Mouse (Mus musculus) hindlimb bud, embryonic 11.5 days (tissue): Measurements from ENCODE around the gene Tgfbi.

Source experiments
- DNase-seq: peaks from one replicate; pipeline ENCODE4 v3.0.0-alpha.2; 2012; ENCODE audit warnings: low read depth, low spot score; ENCODE audit errors: extremely low spot score

Gene Tgfbi

GRCm38 (mm10) chr13:56634139-56634615, 24.9 kb downstream of the Tgfbi start:
- DNase-seq = peak; percentile 26

DNA sequence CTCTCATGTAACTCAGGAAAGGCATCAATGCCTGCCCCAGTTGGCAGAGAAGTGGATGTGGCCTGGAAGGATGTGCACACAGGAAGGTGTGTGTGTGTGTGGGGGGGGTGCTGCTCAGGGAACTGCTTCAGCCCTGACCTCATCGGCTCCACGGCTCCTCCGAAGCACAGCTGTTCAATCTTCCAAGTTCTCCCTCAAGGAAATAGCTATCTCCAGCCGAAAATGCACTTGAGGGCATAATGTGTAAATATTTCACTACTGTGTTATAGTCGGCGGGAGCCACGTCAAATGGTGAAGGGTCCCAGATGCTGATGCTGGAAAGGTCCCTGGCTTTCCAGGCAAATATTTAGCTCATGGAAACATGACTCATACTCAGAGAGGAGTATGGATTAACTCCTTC, 25.6 kb downstream of the Tgfbi start:
- no peak for DNase-seq

DNA sequence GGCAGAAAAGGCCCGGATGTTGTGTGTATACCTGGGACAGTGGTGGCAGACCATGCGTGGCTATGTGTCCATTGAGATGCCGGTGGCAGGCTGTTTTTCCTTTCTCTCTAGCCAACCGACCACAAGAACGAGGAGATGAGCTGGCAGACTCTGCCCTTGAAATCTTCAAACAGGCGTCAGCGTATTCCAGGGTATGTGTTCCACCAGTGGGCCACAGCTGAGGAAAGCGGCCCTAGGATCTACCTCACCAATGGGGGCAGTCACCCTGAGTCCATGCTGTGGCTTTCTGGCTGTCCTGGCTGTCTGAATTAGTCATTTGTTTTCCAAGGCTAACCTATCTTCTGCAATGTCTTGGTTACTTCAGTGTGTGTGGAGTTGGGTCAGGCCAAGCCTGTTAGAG, 27.7 kb downstream of the Tgfbi start:
- no peak for DNase-seq

DNA sequence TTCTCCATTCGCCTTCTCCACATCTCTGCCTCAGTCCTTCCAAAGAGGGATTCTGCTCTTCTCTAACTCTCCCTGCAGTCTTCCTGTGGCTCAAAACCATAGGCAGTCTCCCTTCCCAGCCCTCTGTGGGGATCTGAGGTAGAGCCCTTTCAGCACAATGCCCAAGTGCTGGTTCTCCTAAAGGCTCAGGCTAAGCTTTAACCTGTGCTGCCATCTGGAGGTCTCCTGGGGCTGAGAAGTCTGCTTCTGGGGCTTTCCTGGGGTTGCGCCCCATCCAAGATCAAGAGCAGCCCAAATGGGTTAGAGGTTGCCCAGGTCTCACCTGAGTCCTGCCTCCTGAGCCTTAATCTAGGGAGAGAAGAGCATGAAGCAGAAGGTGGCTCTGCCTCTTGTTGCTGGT, 32.4 kb downstream of the Tgfbi start:
- no peak for DNase-seq

GRCm38 (mm10) chr13:56644031-56644430, 34.7 kb downstream of the Tgfbi start:
- DNase-seq = no peak

DNA sequence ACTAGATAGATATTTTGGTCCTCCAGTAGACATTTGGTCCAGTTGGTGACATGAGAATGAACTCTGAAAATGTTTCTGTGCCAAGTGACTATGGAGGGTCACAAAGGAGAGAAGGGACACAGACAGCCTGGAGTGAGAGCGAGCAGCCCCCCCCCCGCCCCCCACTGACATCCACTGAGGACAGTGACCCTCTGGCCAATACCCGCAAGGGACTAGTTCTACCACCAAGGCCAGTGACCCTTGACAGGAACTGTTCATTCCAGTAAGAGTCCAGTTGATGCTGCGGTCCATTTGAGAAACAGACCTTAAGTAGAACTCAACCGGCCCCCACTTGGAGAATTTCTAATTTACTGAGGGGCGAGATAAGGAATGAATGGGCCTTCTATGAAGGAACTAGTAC, 36.4 kb downstream of the Tgfbi start:
- no peak for DNase-seq

DNA sequence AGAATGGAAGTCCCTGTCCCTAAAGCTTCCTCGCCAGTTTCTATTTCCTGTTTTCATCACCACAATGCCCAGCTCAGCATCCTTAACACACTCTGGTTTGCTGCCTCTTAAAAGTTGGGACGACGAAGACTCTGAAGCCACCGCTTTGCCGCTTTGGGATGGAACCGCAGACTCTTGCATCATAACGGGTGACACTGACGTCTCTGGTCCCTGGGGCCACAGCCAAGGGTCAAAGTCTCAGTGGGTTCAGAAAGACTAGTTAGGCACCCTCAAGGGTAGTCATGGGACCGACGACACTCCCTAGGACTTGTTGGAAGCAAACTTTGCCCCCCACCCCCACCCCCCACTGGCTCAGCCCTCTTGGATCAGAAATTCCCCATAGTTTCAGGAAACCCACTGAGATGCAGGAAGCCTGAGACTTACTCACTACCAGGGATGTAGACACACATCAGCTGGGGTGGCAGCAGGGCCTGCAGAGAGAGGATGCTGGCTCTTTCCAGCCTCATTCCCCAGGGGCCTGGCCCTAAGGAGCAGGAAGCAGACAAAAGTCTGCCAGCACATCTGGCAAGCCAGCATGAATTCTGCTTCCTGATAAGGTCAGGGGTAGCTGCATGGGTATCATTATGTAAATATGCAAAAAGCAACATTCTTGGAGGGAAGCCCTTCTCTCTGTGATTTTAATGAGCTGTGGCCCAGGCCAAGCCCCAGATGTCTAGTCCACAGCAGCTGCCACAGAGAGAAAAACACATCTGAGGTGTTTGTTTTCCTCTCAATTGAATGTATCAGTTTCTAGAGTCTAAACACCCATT, 38.5 kb downstream of the Tgfbi start:
- no peak for DNase-seq

DNA sequence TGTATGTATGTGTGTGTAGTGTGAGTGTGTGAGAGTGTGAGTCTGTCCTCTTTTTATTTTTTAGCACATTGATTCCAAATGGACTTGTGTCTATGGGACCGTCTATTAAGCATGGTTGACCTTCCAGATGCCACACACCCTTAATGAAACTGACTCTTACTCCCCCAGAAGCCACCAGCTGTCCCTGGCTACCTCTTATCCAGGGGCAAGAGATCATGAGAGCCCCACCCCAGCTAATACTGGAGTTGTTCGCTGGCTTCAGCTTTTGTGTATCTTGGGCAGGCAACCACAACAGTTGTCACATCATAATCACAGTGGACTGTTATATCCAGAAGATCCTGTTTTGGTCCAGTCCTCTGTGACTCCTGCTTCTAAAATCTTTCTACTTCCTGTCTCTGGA, 40.7 kb downstream of the Tgfbi start:
- DNase-seq = no peak

- DNase-seq = no peak
These were observed 43.1 kb downstream of the Tgfbi start for GRCm38 (mm10) chr13:56652381-56652780.

DNA sequence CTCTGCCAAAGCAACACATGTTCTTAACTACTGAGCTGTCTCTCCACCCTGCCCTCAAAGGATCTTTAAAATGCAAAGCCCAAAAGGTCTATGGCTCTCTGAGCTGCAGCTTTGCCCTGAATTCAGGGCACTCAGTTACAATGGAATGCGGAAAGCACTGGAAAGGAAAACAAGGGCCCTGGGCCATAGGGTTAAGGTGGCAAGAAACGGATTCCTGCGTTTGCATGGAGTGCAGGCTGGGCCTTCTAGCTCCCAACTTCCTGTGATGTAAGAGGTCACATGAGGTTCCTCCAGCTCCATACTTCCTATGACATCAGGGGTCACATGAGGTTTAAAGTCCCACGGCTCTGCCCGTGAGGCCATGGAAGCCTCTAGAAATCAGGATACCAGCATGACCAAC, 44.9 kb downstream of the Tgfbi start:
- no peak for DNase-seq

DNA sequence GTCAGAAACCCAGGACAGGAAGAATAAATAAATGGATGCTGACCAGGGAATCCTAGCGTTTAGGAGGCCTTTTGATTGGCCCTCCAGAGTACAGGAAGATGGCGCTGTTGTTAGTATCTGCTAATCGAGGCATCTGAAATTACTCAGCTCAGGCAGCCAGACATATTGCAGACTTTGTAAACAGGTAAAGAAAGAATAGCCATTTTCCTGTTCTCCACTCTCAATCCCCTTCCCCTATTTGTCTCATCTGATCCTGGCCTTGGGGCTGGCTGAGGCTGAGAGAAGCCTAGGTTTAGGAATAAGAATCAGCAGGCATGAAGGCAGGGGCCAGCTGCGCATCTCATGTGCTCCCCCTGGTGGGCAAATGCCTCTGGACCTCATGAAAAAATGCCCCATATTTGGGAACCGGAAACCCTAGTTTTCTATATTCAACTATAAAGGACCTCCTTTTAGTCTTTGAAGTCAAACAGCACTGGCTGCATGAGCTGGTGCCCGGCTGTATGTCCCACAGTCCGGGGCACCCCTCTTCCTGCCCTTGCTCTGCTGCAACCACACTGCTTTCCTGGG, 48.7 kb downstream of the Tgfbi start:
- DNase-seq = peak; percentile 72

DNA sequence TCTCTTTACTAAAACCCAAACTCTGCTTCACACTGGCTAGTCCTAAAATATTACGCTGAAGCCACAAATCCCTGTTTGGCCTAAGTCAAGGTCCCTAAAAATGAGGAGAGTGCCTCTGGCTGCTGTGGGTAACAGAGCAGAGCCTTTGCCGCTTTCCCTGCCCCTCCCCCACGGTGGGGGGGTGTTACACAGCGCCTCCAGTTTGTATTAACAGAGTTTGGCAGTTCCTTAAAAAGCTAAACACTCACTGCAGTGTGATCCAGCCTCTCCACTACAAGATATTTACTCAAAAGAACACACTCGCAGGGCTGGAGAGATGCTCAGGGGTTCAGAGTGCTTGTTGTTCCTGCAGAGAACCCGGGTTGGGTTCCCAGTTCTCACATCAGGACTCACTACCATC, 49.6 kb downstream of the Tgfbi start:
- no peak for DNase-seq

DNA sequence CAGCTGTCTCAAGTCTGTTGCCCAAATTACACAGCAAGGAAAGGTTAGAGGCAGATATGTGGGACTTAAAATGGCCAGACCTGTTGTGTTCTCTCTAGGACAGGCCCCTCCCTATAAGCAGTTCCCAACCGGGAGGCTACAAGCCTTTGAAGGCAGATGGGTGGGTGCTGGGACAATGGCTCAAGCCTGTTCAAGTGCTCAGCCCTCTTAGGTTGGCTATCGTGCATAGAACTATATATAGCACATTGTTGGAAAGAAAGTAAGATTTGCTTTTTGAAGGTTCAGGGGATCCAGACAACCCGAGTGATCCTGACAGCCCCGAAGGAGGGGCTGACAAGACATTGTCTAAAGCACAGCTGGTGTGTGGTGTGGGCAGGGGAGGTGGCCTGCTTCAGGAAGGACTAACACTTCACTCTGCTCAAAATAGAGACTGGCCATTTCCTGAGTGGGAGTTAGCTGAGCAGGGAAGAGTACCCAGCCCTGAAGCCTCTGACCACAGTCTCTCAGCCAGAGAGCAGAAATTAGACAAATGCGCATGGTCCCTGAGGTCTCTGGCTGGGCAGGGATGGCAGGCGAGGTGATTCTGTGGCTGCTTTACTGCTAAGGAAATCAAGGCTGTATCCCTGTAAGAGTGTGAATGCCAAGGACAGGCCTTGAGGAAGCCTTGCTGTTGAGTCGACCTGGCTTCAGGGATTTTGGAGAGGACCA, 52.7 kb downstream of the Tgfbi start:
- no peak for DNase-seq

- no peak for DNase-seq
These were observed 55.2 kb downstream of the Tgfbi start for GRCm38 (mm10) chr13:56664256-56665170.

GRCm38 (mm10) chr13:56671206-56671605, 61.9 kb downstream of the Tgfbi start:
- DNase-seq = no peak

GRCm38 (mm10) chr13:56677731-56678130, 68.4 kb downstream of the Tgfbi start:
- DNase-seq = no peak

GRCm38 (mm10) chr13:56678188-56678787, 69.0 kb downstream of the Tgfbi start:
- no peak for DNase-seq

DNA sequence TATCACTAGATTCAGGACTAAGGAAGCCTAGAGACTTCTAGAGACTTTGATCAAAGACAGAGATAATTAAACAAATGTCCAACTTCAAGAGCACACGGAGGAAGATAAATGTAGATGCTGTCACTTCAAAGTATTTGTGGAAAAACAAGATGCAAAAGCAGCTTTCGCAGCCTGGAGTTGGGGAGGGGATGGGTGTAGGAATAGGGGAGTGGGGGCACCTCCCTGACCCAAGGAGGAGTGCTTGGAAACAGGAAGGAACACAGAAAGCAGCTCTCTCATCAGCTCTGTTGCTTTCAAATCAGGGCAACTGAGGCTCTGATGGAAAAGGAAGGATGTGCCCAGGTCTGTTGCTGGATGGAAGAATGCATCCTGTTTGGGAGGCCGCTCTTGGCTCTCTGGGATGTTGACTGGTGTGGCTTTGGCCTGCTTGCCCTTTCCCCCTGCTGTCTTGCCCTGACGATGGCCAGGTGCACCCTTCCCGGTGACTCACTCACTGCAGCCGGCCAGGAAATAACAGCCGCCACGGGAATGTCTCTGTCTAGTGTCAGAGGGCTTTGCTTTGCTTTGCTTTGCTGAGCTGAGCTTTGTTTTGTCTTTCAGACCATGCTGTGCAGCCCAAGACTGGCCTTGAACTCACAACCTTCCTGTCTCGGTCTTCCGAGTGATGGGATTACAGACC, 69.6 kb downstream of the Tgfbi start:
- DNase-seq = no peak

GRCm38 (mm10) chr13:56681924-56682323, 72.6 kb downstream of the Tgfbi start:
- DNase-seq = no peak

DNA sequence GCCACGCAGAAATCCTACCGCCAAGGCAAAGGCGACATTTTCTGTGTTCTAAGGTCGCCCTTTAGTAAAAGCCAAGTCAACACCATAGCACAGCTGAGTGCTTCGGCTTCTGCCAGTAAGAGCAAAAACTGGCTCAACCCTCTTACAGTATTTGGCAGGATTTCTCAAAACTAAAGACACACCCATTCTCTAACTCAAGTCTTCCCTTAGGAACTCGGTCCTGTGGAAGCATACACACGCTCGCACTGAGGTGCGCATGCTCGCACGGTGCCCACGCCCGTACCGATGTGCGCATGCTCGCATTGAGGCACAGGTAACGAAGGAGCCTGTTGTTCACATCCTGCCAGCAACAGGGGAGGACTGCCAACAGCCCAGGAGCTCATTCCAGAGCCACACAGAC, 73.0 kb downstream of the Tgfbi start:
- DNase-seq = no peak
